Mouse (Mus musculus) heart, embryonic 11.5 days (tissue): ENCODE results near the gene Rsc1a1. TPM values are rescaled to one million over a fixed set of nuclear protein-coding genes. Genes with fewer than 3 reads are reported as not detected.
A peak's percentile ranks its signal among the peaks of the same experiment; 100 is the strongest.

Experiments
- ATAC-seq: fragments of 200-750 bp; cut with Nextera tagmentation; replicated peaks from 2 replicates; pipeline ENCODE4 v1.8.0; 2017; ENCODE audit warnings: moderate library complexity; ENCODE audit not compliant: insufficient number of reproducible peaks, low FRiP score, low TSS enrichment
- H3K27ac ChIP-seq: fragments of 300-500 bp; sonication (generic); 2 replicates; pipeline ENCODE4 v1.5.1; 2014; ENCODE audit warnings: mild to moderate bottlenecking, low read depth, low read length
- H3K27me3 ChIP-seq: fragments of 300-500 bp; sonication (generic); 2 replicates; pipeline ENCODE4 v1.6.1; 2014; ENCODE audit warnings: mild to moderate bottlenecking, low read length, mixed read lengths; ENCODE audit not compliant: control insufficient read depth, insufficient read depth
- H3K36me3 ChIP-seq: fragments of 300-500 bp; sonication (generic); 2 replicates; pipeline ENCODE4 v1.6.1; 2014; ENCODE audit warnings: mild to moderate bottlenecking, low read length, moderate library complexity, mixed read lengths; ENCODE audit not compliant: control insufficient read depth, insufficient read depth
- H3K4me1 ChIP-seq: fragments of 300-500 bp; sonication (generic); 2 replicates; pipeline ENCODE4 v1.6.1; 2014; ENCODE audit warnings: low read length; ENCODE audit not compliant: control insufficient read depth, insufficient read depth
- H3K4me2 ChIP-seq: fragments of 300-500 bp; sonication (generic); 2 replicates; pipeline ENCODE4 v1.6.1; 2014; ENCODE audit warnings: mild to moderate bottlenecking, moderate library complexity
- H3K4me3 ChIP-seq: fragments of 300-500 bp; sonication (generic); 2 replicates; pipeline ENCODE4 v1.5.1; 2014; ENCODE audit warnings: low read depth, low read length
- H3K9ac ChIP-seq: fragments of 300-500 bp; sonication (generic); 2 replicates; pipeline ENCODE4 v1.6.1; 2014; ENCODE audit warnings: mild to moderate bottlenecking, low read depth, low read length, moderate library complexity
- H3K9me3 ChIP-seq: fragments of 300-500 bp; sonication (generic); replicated peaks from 2 replicates; pipeline ENCODE4 v1.6.1; 2016; ENCODE audit warnings: low read length; ENCODE audit not compliant: control insufficient read depth
- WGBS: fragments of 180-500 bp; shearing (Covaris S2); extraction: QIAGEN DNeasy Blood & Tissue Kit; methylation state at CpG from one replicate; pipeline ENCODE4 v1.1.7; 2014; ENCODE audit not compliant: insufficient replicate concordance; 5-methylcytosine and 5-hydroxymethylcytosine counted together
- polyA plus RNA-seq: library from polyadenylated mRNA; unstranded; fragments of >200 nt; fragmentation: Nextera tagmentation; extraction: Ambion mirVana; gene quantifications from 2 replicates; pipeline ENCODE4 v1.2.1, GENCODE M21; 2014

Gene Rsc1a1
- polyA plus RNA-seq, 1 experiment from 2014 or later, result 1.5 TPM

DNA sequence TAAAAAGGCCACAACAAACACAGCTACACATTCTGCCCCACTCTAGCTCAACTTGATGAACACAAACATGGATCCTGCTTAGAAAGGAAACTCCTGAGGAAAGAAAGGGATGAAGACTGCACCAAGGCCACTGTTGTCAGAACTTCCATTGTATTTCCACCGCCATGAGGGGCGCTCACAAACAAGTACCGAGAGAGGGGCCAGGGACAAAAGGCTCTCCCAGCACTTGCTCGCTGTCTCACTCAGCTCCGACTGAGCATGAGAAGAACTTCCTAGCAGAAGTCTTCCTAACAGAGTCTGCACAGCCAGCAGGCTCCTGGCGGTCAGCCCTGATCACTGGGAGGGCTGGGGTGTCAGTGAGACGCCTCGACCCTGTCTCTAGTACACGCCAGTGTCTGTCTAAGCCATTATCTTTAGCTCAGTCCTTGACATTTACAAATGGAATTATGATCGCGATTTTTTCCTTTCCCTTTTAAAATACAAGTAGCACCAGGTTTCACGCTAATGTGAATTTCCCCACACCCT is 2.6 kb downstream of the Rsc1a1 start:
- Histone ChIP-seq H3K27ac (peak overlapping the region; percentile 29; the same call in 1 of the 2 replicates), H3K36me3 (peaks cover 21% of the 10 kb centered on the region), H3K9ac (no peak overlapping the region), H3K4me2 (no peak overlapping the region), H3K4me1 (peaks cover 37% of the 10 kb centered on the region), H3K4me3 (no peak overlapping the region), H3K27me3 (no peaks in the 10 kb centered on the region), H3K9me3 (no peaks in the 10 kb centered on the region)
- no peak for ATAC-seq
- 67% methylated on average over 12 of the region's 12 CpGs for WGBS

DNA sequence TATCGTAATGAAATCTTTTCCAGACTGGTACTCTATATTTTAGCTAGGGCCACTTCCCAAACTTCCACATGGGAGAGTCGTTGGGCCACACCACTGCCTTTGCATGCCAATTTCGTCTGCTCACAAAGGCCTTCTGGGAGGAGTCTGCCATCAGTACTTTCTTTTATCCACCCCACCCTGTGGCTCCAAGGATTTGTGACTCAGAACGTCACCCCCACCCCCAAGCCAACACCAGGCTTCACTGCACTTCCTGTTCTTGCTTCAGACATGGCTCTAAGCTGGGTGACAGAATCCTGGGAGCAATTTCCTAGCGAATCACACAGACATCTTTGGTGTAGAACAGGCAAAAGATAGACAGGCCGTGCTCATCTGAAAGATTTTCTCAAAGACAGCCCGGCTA is 3.6 kb downstream of the Rsc1a1 start:
- Histone ChIP-seq H3K4me3 (no peak overlapping the region), H3K4me2 (no peak overlapping the region), H3K36me3 (peaks cover 21% of the 10 kb centered on the region), H3K27ac (no peak overlapping the region), H3K9ac (no peak overlapping the region), H3K27me3 (no peaks in the 10 kb centered on the region), H3K9me3 (no peaks in the 10 kb centered on the region), H3K4me1 (peaks cover 37% of the 10 kb centered on the region)
- 0 out of 2 replicates have a peak, but pooled peaks have one; percentile 33 for ATAC-seq
- 55% methylated on average over 7 of the region's 7 CpGs for WGBS

DNA sequence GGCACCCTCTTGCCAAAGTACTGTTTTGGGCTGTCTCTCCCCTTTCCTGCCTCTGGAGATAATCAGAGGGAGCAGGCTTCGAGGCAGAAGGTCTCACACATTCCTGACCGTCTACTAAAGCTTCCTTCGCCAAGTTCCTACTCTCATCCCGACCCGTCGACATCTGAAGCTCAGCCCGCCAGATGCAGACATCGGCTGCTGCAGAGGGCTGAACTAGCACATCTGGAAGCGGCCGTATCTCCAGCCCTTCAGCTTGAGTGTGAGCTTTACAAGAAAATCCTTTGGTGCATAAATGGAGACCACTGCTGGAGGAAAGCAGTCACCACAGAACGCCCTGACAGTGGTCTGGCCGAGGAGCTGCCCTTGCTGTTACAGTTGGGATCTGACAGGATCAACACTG is 4.5 kb downstream of the Rsc1a1 start:
- Histone ChIP-seq H3K36me3 (peaks cover 18% of the 10 kb centered on the region), H3K27ac (no peak overlapping the region), H3K9me3 (no peaks in the 10 kb centered on the region), H3K4me2 (no peak overlapping the region), H3K27me3 (no peaks in the 10 kb centered on the region), H3K9ac (no peak overlapping the region), H3K4me3 (no peak overlapping the region), H3K4me1 (peaks cover 37% of the 10 kb centered on the region)
- ATAC-seq, result no peak
- WGBS, result 29% methylated on average over 12 of the region's 12 CpGs

DNA sequence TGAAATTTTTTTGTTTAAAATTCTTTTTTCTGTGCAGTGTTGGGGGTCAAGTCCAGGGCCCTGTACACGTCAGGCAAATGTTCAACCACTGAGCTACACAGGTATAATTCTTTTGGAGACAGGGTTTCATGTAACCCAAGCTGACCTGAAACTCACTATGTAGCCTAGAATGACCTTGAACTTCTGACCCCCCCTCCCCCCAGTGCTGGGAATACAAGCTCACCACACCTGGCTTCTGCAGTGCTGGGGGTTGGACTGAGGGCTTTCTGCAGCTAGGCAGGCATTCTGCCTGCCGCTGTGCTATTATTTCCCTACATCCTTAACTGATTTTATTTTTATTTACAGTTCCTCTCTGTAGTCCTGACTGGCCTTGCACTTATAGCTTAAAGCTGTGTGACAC is 6.4 kb downstream of the Rsc1a1 start:
- H3K27ac ChIP-seq, result no peak overlapping the region
- 84% methylated on average over 2 of the region's 2 CpGs for WGBS
- H3K4me2 ChIP-seq, result no peak overlapping the region
- ATAC-seq, result no peak
- no peaks in the 10 kb centered on the region for H3K9me3 ChIP-seq
- H3K36me3 ChIP-seq, result 0 out of 2 replicates have a peak, but pooled peaks cover 4% of the 10 kb centered on the region
- peaks cover 29% of the 10 kb centered on the region for H3K4me1 ChIP-seq
- no peaks in the 10 kb centered on the region for H3K27me3 ChIP-seq
- no peak overlapping the region for H3K9ac ChIP-seq
- no peak overlapping the region for H3K4me3 ChIP-seq

DNA sequence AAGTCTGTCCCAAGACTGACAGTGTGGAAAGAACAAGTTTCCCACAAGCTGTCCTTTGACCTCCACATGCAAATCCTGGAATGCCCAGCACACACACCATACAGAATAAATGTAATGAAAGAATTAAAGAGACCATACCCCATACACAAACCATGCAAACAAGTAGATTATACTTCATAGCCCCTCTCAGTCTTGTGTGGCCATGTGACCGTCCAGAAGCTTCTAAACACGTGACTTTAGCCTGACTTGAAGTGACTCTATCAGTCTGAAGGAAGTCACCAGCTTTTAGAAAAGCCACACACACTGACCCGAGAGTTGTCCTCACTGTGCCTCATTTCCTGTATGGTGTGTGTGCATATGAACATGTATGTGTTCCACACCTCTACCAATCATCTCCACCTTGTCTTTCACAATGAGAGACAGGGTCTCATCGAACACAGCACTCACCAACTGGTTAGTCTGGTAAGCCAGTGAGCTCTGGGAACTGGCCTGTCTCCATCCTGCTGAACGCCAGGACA is 8.9 kb downstream of the Rsc1a1 start:
- ATAC-seq, result no peak

DNA sequence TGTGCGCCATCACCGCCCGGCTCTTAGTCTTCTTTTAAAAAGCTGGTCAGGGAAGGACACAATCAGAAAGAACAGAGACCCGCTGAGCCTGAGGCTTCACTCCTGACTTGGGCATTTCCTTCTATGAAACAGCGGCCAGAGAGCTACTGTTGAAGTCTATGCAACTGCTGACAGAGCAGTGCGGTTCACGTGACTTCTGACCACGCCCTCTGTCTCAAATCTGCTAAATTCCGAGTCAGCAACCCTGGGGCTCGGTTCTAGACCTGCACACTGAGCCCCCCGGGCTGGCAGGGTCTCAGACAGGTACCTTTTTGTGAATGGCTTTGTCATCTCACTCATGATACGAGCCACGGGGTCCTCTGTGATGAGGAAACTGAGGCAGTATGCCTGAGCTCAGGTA is 13.1 kb downstream of the Rsc1a1 start:
- Histone ChIP-seq H3K4me1 (no peaks in the 10 kb centered on the region), H3K36me3 (no peaks in the 10 kb centered on the region), H3K4me2 (no peak overlapping the region), H3K27me3 (no peaks in the 10 kb centered on the region), H3K9ac (no peak overlapping the region), H3K27ac (no peak overlapping the region), H3K9me3 (no peaks in the 10 kb centered on the region), H3K4me3 (no peak overlapping the region)
- WGBS, result 61% methylated on average over 13 of the region's 13 CpGs
- no peak for ATAC-seq

More for the DNA sequence above, 8.9 kb downstream of the Rsc1a1 start:
- Histone ChIP-seq H3K27me3 (no peaks in the 10 kb centered on the region), H3K4me2 (no peak overlapping the region), H3K4me1 (peaks cover 7% of the 10 kb centered on the region), H3K9ac (no peak overlapping the region), H3K4me3 (no peak overlapping the region), H3K9me3 (no peaks in the 10 kb centered on the region), H3K36me3 (no peaks in the 10 kb centered on the region), H3K27ac (no peak overlapping the region)
- 71% methylated on average over 5 of the region's 5 CpGs for WGBS

DNA sequence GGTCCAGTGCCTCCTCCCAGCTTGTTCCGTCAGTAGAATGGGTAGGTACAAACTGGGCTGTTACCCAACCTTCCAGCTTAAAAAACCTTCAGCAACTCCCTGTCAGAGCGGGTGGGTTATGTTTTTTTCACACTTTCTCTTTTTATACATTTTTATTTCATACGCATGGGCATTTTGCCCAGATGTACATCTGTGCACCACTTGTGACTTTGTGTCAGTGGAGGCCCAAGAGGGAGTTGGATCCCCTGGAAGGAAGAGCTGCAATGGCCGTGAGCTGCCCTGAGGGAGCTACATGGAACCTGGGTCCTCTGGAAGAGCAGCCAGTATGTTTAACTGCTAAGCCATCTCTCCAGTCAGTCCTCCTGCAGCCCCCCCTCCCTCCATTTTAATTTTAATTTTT is 14.0 kb downstream of the Rsc1a1 start:
- no peak overlapping the region for H3K4me2 ChIP-seq
- H3K9me3 ChIP-seq, result no peaks in the 10 kb centered on the region
- WGBS, result 78% methylated on average over 4 of the region's 4 CpGs
- ATAC-seq, result no peak
- H3K4me1 ChIP-seq, result no peaks in the 10 kb centered on the region
- no peak overlapping the region for H3K4me3 ChIP-seq
- H3K27me3 ChIP-seq, result no peaks in the 10 kb centered on the region
- no peak overlapping the region for H3K27ac ChIP-seq
- H3K36me3 ChIP-seq, result no peaks in the 10 kb centered on the region
- H3K9ac ChIP-seq, result no peak overlapping the region

DNA sequence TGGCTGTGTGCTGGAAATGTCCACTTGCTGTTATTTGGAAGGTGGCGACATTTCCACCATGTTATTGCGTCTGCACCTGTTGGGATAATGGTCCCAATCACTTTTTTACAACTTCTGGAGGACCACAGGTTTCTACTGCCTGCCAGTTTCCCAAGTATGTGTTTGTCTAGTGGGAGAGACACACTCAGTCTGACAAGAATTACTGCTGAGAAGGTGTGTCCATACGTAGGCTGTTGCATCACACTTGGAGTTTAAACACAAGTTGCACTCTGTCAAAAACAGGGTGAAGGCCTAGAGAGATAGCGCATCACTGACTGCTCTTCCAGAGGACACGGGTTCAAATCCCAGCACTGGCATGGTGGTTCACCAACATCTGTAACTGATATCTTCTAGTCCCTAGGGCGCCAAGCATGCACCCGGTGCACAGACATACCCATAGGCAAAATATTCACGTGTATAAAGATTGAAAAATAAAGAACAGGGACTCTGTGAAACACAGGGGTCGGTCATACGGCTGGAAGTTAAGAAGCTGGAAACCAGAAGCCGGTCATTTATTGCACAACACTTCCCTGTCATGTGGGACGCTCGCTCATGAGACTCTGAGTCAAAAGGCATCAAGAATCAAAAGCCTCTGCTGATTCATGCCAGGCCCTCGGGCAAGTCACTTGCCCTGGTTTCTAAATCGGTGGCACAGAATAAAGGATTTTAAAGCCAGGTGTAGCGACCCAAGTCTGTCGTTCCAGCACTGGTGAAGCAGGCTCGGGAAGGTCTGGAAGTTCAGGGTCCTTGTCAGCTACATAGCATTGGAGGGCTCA is 15.3 kb downstream of the Rsc1a1 start:
- 82% methylated on average over 18 of the region's 18 CpGs for WGBS
- Histone ChIP-seq H3K36me3 (no peaks in the 10 kb centered on the region), H3K4me3 (no peak overlapping the region), H3K9me3 (no peaks in the 10 kb centered on the region), H3K4me1 (peaks cover under 1% of the 10 kb centered on the region; the same call in 1 of the 2 replicates), H3K4me2 (no peak overlapping the region), H3K9ac (no peak overlapping the region), H3K27me3 (no peaks in the 10 kb centered on the region), H3K27ac (no peak overlapping the region)
- ATAC-seq, result no peak
